In genomic region chr3:55415527-55415950, GRCm38 (mm10) we compare ENCODE assay signal across 9 mouse cellular contexts. TPM values are rescaled to one million over a fixed set of nuclear protein-coding genes. Genes with fewer than 3 reads are reported as not detected.
DNase-seq lines count a peak whose midpoint lies in the region; ATAC-seq lines count a peak whose summit lies in the region.
"Had no signal": no experiment of that assay in that cellular context is flagged by ENCODE, and none has a peak within 500 bp of the region (broad histone marks: within the 10 kb centered on the region; RNA-seq: fewer than 3 reads in every experiment).

No protein-coding gene starts in this region.

- no peak for DNase-seq in kidney, adult 8-10 months
- peak; percentile 61 for DNase-seq in embryo, embryonic 11 days
- DNase-seq in left cerebral cortex, postnatal 10 days (ENCODE audit: extremely low spot score in 1 of 2, low spot score in 2 of 2), result peak; percentile 59 to 73
- peak; percentile 61 for DNase-seq in retina, embryonic 14.5 days (ENCODE audit: low spot score)

- no peak overlapping the region; the same call in 1 of the 2 replicates for H3K4me3 ChIP-seq in kidney, embryonic 14.5 days (ENCODE audit: low read length)
- H3K4me3 ChIP-seq: myocyte had no signal

- no peaks in the 10 kb centered on the region for H3K27me3 ChIP-seq in kidney, embryonic 14.5 days (ENCODE audit: control insufficient read depth, insufficient read depth, low read length)

- H3K9me3 ChIP-seq in kidney, embryonic 14.5 days (ENCODE audit: control insufficient read depth, low read length), result peaks cover 4% of the 10 kb centered on the region; the same call in 1 of the 2 replicates

- intact Hi-C loops in left cerebral cortex, postnatal 10 days (cut with DNase I), result no loop called here

- H3K9ac ChIP-seq in kidney, embryonic 14.5 days (ENCODE audit: low read depth, low read length), result no peak overlapping the region

- H3K4me2 ChIP-seq in kidney, embryonic 14.5 days (replicated peaks; ENCODE audit: low read depth, low read length), result peak overlapping the region; percentile 39

- 0 out of 2 replicates have a peak, but pooled peaks cover 4% of the 10 kb centered on the region for H3K4me1 ChIP-seq in kidney, embryonic 14.5 days (ENCODE audit: control insufficient read depth, insufficient read depth, low read length)

- H3K27ac ChIP-seq in kidney, embryonic 14.5 days (ENCODE audit: low read depth, low read length), result no peak overlapping the region

- ATAC-seq in kidney, embryonic 14.5 days (ENCODE audit: low FRiP score, low TSS enrichment), result no peak
- peak; percentile 62 to 72; a peak in 2 of 4 replicates for ATAC-seq in hematopoietic stem cell, adult 5-6 weeks (replicated peaks in 1 of 2; ENCODE audit: insufficient read depth in 1 of 2, low FRiP score in 2 of 2, low TSS enrichment in 1 of 2, low read depth in 1 of 2, poor library complexity in 2 of 2, severe bottlenecking in 2 of 2)
- no peak for ATAC-seq in erythroblast, adult 5-6 weeks (replicated peaks; ENCODE audit: low FRiP score, poor library complexity, severe bottlenecking)
- ATAC-seq in megakaryocyte-erythroid progenitor cell, adult 5-6 weeks (replicated peaks; ENCODE audit: low FRiP score, low TSS enrichment, poor library complexity, severe bottlenecking), result no peak

- WGBS in kidney, embryonic 14.5 days, result 22% methylated on average over 14 of the region's 14 CpGs

- no peaks in the 10 kb centered on the region for H3K36me3 ChIP-seq in kidney, embryonic 14.5 days (ENCODE audit: control insufficient read depth, insufficient read depth, low read length)

RNA-seq across cellular contexts. Expression of gene Gm21954, which starts 56.5 kb away (rescaled TPM):
- not detected in 2 replicates for polyA plus RNA-seq in kidney, embryonic 14.5 days (2014; fragmentation: Nextera tagmentation; extraction: Ambion mirVana)
- total RNA-seq in hematopoietic stem cell, adult 5-6 weeks (2017), result not detected in 2 replicates
- not detected for total RNA-seq in left cerebral cortex, postnatal 10 days (2021)
- not detected in 2 replicates for total RNA-seq in erythroblast, adult 5-6 weeks (2015; ENCODE audit: low replicate concordance)
- total RNA-seq in erythroblast, adult 5-6 weeks (2017; ENCODE audit: low replicate concordance), result not detected in 2 replicates
- total RNA-seq in megakaryocyte-erythroid progenitor cell, adult 5-6 weeks (2014; fragmentation: Nextera tagmentation), result not detected in 2 replicates
- not detected in 2 replicates for total RNA-seq in megakaryocyte-erythroid progenitor cell, adult 5-6 weeks (2017)
- polyA plus RNA-seq: myocyte had no signal

Comparison
In these comparisons a context has a peak if more than half of its experiments do, and no peak if none do; other contexts are left out.
1. ATAC-seq: peak in hematopoietic stem cell, adult 5-6 weeks (2 of 2); none in kidney, embryonic 14.5 days (single experiment), erythroblast, adult 5-6 weeks (single experiment) and megakaryocyte-erythroid progenitor cell, adult 5-6 weeks (single experiment).
2. DNase-seq: peak in embryo, embryonic 11 days (single experiment), left cerebral cortex, postnatal 10 days (2 of 2) and retina, embryonic 14.5 days (single experiment); none in kidney, adult 8-10 months (0 of 2).